Mouse (Mus musculus): ENCODE data around the gene Gpr37l1. TPM values are rescaled to one million over a fixed set of nuclear protein-coding genes. Genes with fewer than 3 reads are reported as not detected.
A peak's percentile ranks its signal among the peaks of the same experiment; 100 is the strongest.
"Not testable (repeated sequence)": the region's sequence is repeated elsewhere in the genome, so short reads cannot be mapped to it uniquely, and the experiment has no call there.

The Gpr37l1 gene
- polyA plus RNA-seq, 1 experiment from 2014 or later: not detected

DNA sequence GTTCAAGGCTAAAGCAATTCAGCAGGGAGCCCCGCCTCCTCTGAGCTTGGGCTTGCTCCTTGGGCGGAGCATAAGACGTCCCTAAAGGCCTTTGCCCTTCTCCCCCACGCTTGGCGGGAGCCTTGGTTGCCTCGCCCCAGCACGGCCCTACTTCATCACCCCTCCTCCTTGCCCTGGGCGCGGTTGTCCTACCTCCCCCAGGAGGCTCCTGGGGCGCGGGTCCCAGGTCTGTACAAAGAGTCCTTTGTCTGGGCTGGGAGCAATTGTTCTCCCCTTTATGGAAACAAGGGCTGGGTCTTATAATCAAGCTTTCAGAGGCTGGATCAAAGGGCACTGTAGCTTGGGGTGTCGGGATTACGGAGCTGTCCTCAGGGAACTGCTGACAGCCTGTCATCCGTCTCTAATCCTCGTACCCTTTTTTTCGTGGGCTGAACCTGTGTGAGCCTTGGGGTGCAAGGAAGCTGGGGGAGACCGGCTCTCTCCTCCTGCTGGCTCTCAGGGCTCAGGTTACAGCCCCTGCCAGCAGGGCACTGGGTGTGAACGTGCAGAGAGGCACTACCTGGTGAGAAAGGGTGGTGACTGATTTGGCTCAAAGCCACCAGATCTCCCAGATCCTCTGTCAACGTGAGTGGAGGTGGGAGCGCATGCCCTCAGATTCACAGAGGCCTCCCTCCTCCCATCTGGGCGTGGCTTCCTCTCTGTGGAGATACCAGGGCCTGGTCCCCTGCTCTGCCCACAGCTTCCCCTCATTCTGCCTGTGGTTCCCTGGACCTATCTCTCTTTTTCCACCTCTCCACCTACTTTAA is 31.7 kb upstream of the Gpr37l1 start:
- no peaks in the 10 kb centered on the region for H3K9me3 ChIP-seq (ENCODE audit: control insufficient read depth, low read length)
- H3K4me1 ChIP-seq (ENCODE audit: control insufficient read depth, insufficient read depth, low read length): no peaks in the 10 kb centered on the region; the same call in 1 of the 2 replicates
- peak; percentile 76 for ATAC-seq (ENCODE audit: low FRiP score, low TSS enrichment)
- H3K27ac ChIP-seq (ENCODE audit: low read depth, low read length): peak overlapping the region; percentile 39
- H3K9ac ChIP-seq (ENCODE audit: low read depth, low read length): peak overlapping the region; percentile 24
- H3K27me3 ChIP-seq (ENCODE audit: control insufficient read depth, insufficient read depth, low read length): no peaks in the 10 kb centered on the region
- H3K36me3 ChIP-seq (ENCODE audit: control insufficient read depth, insufficient read depth, low read length): no peaks in the 10 kb centered on the region
- WGBS: 1% methylated on average over 19 of the region's 21 CpGs
- H3K4me3 ChIP-seq (ENCODE audit: low read length): 0 out of 2 replicates have a peak overlapping the region, but pooled peaks have one; percentile 3
- peak overlapping the region; percentile 31 for H3K4me2 ChIP-seq (replicated peaks; ENCODE audit: low read depth, low read length)

DNA sequence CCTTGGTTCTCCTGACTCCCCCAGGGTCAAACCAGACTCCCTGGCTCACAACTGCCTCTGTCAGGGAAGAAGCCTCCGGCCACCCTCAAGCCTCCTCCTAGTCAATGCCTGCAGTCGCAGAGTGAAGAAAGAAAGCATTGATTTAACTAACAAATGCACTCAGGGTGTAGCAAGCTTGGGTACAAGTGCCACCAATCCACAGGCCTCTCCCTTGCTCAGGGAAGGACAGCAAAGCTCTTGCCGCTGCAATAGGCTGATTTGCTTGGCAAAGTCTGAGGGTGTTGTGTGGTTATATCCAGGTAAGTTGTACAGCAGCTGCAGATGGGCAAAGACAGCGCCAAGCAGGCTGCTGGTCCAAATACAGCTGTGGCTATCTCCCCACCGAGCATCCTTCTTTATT is 30.9 kb upstream of the Gpr37l1 start:
- H3K27ac ChIP-seq (ENCODE audit: low read depth, low read length): peak overlapping the region; percentile 39
- H3K27me3 ChIP-seq (ENCODE audit: control insufficient read depth, insufficient read depth, low read length): no peaks in the 10 kb centered on the region
- H3K4me3 ChIP-seq (ENCODE audit: low read length): no peak overlapping the region
- H3K4me1 ChIP-seq (ENCODE audit: control insufficient read depth, insufficient read depth, low read length): no peaks in the 10 kb centered on the region; the same call in 1 of the 2 replicates
- no peaks in the 10 kb centered on the region for H3K36me3 ChIP-seq (ENCODE audit: control insufficient read depth, insufficient read depth, low read length)
- ATAC-seq (ENCODE audit: low FRiP score, low TSS enrichment): no peak
- WGBS: 52% methylated on average over 5 of the region's 5 CpGs
- H3K9ac ChIP-seq (ENCODE audit: low read depth, low read length): no peak overlapping the region
- H3K9me3 ChIP-seq (ENCODE audit: control insufficient read depth, low read length): no peaks in the 10 kb centered on the region
- H3K4me2 ChIP-seq (replicated peaks; ENCODE audit: low read depth, low read length): no peak overlapping the region

DNA sequence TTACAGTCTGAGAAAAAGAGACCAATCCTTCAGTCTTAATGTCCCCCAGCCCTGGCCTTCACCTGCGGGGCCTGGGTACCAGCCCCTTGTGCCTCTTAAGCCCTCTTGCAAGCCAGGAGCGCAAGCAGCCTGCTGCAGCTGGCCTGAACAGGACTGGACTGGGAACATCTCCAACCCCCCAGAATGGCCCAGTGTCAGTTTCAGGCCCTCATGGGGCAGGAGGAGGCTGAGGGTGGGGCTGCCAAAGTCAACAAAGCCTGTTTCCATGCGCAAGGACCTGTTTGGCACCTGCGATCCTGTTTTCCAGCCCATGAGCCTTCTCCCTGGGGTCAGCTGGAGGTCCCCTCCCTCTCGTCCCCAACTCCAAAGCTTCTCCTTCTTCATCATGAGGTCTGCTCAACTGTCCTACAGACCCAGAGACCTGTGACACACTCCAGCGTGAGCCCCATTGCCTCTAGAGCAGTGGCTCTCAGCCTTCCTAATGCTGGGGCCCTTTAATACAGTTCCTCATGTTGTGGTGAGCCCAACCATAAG is 28.5 kb upstream of the Gpr37l1 start:
- 80% methylated on average over 6 of the region's 6 CpGs for WGBS
- Histone ChIP-seq H3K27me3 (ENCODE audit: control insufficient read depth, insufficient read depth, low read length) (no peaks in the 10 kb centered on the region), H3K9ac (ENCODE audit: low read depth, low read length) (no peak overlapping the region), H3K4me1 (ENCODE audit: control insufficient read depth, insufficient read depth, low read length) (no peaks in the 10 kb centered on the region; the same call in 1 of the 2 replicates), H3K9me3 (ENCODE audit: control insufficient read depth, low read length) (no peaks in the 10 kb centered on the region), H3K4me3 (ENCODE audit: low read length) (no peak overlapping the region), H3K36me3 (ENCODE audit: control insufficient read depth, insufficient read depth, low read length) (no peaks in the 10 kb centered on the region), H3K4me2 (replicated peaks; ENCODE audit: low read depth, low read length) (no peak overlapping the region), H3K27ac (ENCODE audit: low read depth, low read length) (no peak overlapping the region)
- no peak for ATAC-seq (ENCODE audit: low FRiP score, low TSS enrichment)

DNA sequence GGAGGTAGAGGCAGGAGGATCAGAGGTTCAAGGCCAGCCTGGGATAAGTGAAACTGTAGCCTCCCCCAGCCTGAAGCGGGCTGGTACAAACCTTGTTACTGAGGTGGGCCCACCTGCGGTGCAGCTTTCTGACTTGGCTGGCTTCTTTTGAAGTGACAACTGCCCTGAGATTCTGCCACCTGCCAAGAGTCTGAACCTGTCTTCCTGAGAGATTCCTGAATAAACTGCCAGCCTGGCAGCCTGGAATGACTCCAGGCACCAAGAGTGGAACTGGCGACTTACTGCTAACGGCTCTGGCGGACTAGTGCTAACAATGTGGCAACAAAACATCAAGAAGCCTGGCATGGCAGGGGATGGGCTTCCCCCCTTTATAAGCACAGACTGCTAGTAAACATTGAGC is 26.9 kb upstream of the Gpr37l1 start:
- not testable (repeated sequence) for H3K27ac ChIP-seq (ENCODE audit: low read depth, low read length); H3K9me3 ChIP-seq (ENCODE audit: control insufficient read depth, low read length); H3K27me3 ChIP-seq (ENCODE audit: control insufficient read depth, insufficient read depth, low read length); H3K4me1 ChIP-seq (ENCODE audit: control insufficient read depth, insufficient read depth, low read length); ATAC-seq (ENCODE audit: low FRiP score, low TSS enrichment); H3K4me2 ChIP-seq (replicated peaks; ENCODE audit: low read depth, low read length); H3K9ac ChIP-seq (ENCODE audit: low read depth, low read length); H3K36me3 ChIP-seq (ENCODE audit: control insufficient read depth, insufficient read depth, low read length); H3K4me3 ChIP-seq (ENCODE audit: low read length)
- 75% methylated on average over 5 of the region's 5 CpGs for WGBS

DNA sequence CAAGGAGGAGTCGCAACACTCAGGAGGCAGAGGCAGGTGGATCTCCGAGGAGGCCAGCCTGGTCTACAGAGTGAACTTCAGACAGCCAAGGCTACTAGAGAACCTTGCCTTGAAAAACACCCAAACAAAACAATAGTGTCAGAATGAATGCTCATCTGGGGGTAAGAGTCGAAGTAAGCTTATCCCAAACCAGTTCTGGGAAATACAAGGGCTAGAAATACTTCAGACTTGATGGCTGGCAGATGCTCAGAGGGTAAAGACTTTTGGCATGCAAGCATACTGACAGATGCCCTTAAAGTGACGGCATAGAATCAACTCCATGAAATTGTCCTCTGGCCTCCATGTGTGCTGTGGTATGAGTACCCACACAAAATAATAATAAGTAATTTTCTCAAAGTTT is 21.7 kb upstream of the Gpr37l1 start:
- Histone ChIP-seq H3K4me2 (replicated peaks; ENCODE audit: low read depth, low read length) (no peak overlapping the region), H3K36me3 (ENCODE audit: control insufficient read depth, insufficient read depth, low read length) (no peaks in the 10 kb centered on the region), H3K27me3 (ENCODE audit: control insufficient read depth, insufficient read depth, low read length) (no peaks in the 10 kb centered on the region), H3K27ac (ENCODE audit: low read depth, low read length) (no peak overlapping the region), H3K9me3 (ENCODE audit: control insufficient read depth, low read length) (no peaks in the 10 kb centered on the region), H3K9ac (ENCODE audit: low read depth, low read length) (no peak overlapping the region), H3K4me3 (ENCODE audit: low read length) (no peak overlapping the region), H3K4me1 (ENCODE audit: control insufficient read depth, insufficient read depth, low read length) (0 out of 2 replicates have a peak, but pooled peaks cover under 1% of the 10 kb centered on the region)
- no peak for ATAC-seq (ENCODE audit: low FRiP score, low TSS enrichment)
- WGBS: 90% methylated on average over 4 of the region's 4 CpGs

DNA sequence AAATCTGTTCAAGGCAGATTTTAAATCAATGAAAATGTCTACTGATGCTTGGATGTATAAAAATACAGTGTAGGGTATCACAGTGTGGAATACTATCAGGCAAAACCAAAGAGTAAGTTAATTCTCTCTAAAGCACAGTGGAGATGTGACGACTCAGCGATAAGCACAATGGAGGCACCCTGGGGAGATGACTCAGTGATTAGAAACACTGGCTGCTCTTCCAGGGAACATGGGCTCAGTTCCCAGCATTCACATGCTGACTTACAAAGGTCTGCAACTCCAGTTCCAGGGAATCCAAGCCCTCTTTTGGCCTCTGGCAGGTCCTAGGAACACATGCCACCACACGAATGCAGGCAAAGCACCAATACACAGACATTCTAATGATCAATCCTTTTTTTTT is 20.7 kb upstream of the Gpr37l1 start:
- Histone ChIP-seq H3K9me3 (ENCODE audit: control insufficient read depth, low read length) (no peaks in the 10 kb centered on the region), H3K4me1 (ENCODE audit: control insufficient read depth, insufficient read depth, low read length) (peaks cover 3% of the 10 kb centered on the region; the same call in 1 of the 2 replicates), H3K36me3 (ENCODE audit: control insufficient read depth, insufficient read depth, low read length) (no peaks in the 10 kb centered on the region), H3K27me3 (ENCODE audit: control insufficient read depth, insufficient read depth, low read length) (no peaks in the 10 kb centered on the region), H3K9ac (ENCODE audit: low read depth, low read length) (no peak overlapping the region), H3K27ac (ENCODE audit: low read depth, low read length) (no peak overlapping the region), H3K4me2 (replicated peaks; ENCODE audit: low read depth, low read length) (no peak overlapping the region), H3K4me3 (ENCODE audit: low read length) (no peak overlapping the region)
- no peak for ATAC-seq (ENCODE audit: low FRiP score, low TSS enrichment)
- 59% methylated on average over 3 of the region's 3 CpGs for WGBS

DNA sequence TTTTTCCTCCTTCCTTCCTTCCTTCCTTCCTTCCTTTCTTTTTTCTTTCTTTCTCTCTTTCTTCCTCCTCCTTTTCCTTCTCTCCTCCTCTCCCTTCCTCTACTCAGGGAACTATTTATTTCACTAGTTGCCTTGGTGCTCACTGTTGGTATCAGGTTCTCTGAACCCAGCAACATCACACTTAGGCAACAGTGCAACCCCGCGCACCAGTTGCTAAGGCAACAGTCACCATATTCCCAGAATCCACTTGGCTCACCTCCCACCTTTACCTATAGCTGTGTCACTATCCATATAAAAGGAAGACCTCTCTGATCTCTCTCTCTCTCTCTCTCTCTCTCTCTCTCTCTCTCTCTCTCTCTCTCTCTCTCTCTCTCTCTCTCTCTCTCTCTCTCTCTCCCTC is 19.5 kb upstream of the Gpr37l1 start:
- H3K9me3 ChIP-seq (ENCODE audit: control insufficient read depth, low read length); H3K4me3 ChIP-seq (ENCODE audit: low read length); H3K36me3 ChIP-seq (ENCODE audit: control insufficient read depth, insufficient read depth, low read length); H3K4me2 ChIP-seq (replicated peaks; ENCODE audit: low read depth, low read length); H3K27ac ChIP-seq (ENCODE audit: low read depth, low read length); ATAC-seq (ENCODE audit: low FRiP score, low TSS enrichment); H3K9ac ChIP-seq (ENCODE audit: low read depth, low read length); H3K4me1 ChIP-seq (ENCODE audit: control insufficient read depth, insufficient read depth, low read length); H3K27me3 ChIP-seq (ENCODE audit: control insufficient read depth, insufficient read depth, low read length): not testable (repeated sequence)
- WGBS: 48% methylated on average over 2 of the region's 2 CpGs

DNA sequence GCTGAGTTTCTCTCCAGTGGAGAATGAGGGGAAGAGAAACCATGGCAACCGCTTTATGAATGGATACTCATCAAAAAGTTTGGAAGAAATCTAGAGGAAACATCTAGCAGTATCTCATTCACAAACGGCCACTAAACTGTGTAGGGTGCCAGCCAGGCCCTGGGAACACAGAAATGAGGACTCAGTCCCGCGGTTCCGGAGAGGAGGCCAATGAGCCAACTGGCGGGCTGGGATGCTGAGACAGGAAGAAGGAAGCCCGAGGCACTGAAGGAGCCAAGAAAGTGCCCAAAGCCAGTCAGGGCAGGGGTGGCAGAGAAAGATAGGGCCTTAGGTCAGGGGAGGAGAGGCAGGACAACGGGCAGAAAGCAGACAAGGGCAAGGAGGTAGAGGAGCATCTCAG is 18.9 kb upstream of the Gpr37l1 start:
- Histone ChIP-seq H3K9me3 (ENCODE audit: control insufficient read depth, low read length) (no peaks in the 10 kb centered on the region), H3K4me2 (replicated peaks; ENCODE audit: low read depth, low read length) (no peak overlapping the region), H3K4me3 (ENCODE audit: low read length) (no peak overlapping the region), H3K27me3 (ENCODE audit: control insufficient read depth, insufficient read depth, low read length) (no peaks in the 10 kb centered on the region), H3K27ac (ENCODE audit: low read depth, low read length) (no peak overlapping the region), H3K9ac (ENCODE audit: low read depth, low read length) (no peak overlapping the region), H3K36me3 (ENCODE audit: control insufficient read depth, insufficient read depth, low read length) (no peaks in the 10 kb centered on the region), H3K4me1 (ENCODE audit: control insufficient read depth, insufficient read depth, low read length) (peaks cover 10% of the 10 kb centered on the region; the same call in 1 of the 2 replicates)
- WGBS: 49% methylated on average over 8 of the region's 8 CpGs
- no peak for ATAC-seq (ENCODE audit: low FRiP score, low TSS enrichment)

DNA sequence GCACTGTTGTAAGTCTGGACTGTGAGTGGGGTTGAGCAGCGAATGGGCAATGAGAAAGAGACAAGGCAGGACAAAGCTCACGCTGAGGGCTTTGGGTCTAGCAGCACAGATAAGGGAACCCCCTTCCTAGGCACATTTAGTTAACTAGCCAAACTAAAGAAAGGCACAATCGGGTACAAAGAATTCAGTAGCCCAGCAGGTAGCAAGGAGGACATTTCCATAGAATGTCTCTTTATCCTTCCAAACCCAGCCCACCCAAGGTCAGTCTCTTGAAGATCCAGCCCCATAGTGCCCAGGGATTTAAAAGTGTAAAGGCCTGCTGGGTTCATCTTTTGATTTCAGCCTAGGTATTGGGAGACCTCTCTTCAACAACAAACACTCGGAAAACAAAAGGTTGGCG is 18.5 kb upstream of the Gpr37l1 start:
- H3K4me3 ChIP-seq (ENCODE audit: low read length): no peak overlapping the region
- WGBS: 67% methylated on average over 5 of the region's 5 CpGs
- H3K36me3 ChIP-seq (ENCODE audit: control insufficient read depth, insufficient read depth, low read length): no peaks in the 10 kb centered on the region
- no peak overlapping the region for H3K9ac ChIP-seq (ENCODE audit: low read depth, low read length)
- no peak overlapping the region for H3K4me2 ChIP-seq (replicated peaks; ENCODE audit: low read depth, low read length)
- no peaks in the 10 kb centered on the region for H3K9me3 ChIP-seq (ENCODE audit: control insufficient read depth, low read length)
- no peak for ATAC-seq (ENCODE audit: low FRiP score, low TSS enrichment)
- H3K4me1 ChIP-seq (ENCODE audit: control insufficient read depth, insufficient read depth, low read length): peaks cover 10% of the 10 kb centered on the region; the same call in 1 of the 2 replicates
- no peak overlapping the region for H3K27ac ChIP-seq (ENCODE audit: low read depth, low read length)
- no peaks in the 10 kb centered on the region for H3K27me3 ChIP-seq (ENCODE audit: control insufficient read depth, insufficient read depth, low read length)

Measured in kidney, embryonic 14.5 days (tissue).